Mouse (Mus musculus) small intestine, adult 2 months (tissue): ENCODE measurements around the gene Smim26.

Source experiments
- CTCF ChIP-seq: fragments of 200-500 bp; IDR thresholded peaks from 2 replicates; pipeline ENCODE4 v1.5.1; 2012; ENCODE audit warnings: low read depth, mild to moderate bottlenecking, control low read depth, inconsistent platforms, low read length, moderate library complexity, mixed read lengths; ENCODE audit not compliant: insufficient replicate concordance, insufficient read length; ENCODE audit errors: extremely low read depth
- POLR2A ChIP-seq: fragments of 200-500 bp; IDR thresholded peaks from 2 replicates; pipeline ENCODE4 v1.6.1; 2012; ENCODE audit warnings: low read depth, mild to moderate bottlenecking, control low read depth, inconsistent platforms, low read length, moderate library complexity

DNA sequence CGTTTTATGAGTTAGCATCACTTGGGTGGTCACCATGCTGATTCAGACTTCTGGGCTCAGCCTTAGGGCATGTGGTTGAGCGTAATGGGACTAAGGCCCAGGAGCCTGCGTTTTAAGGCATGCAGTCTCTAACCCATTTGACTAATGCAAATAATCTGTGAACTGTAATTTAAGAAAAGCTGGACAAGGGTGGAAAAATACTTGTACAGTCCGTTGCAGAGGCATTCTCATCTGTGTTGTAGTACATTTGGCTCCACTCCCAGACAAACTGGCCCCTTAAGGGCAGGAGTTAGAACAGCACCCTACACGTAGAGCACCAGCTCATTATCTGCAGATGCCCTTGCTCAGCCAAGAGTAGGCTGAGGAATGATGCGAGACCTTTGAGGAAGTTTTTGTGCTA is 49.2 kb upstream of the Smim26 start:
- TF ChIP-seq POLR2A (no peak), CTCF (no peak)
